ENCODE assay signal across 8 mouse cellular contexts in the genomic region with DNA sequence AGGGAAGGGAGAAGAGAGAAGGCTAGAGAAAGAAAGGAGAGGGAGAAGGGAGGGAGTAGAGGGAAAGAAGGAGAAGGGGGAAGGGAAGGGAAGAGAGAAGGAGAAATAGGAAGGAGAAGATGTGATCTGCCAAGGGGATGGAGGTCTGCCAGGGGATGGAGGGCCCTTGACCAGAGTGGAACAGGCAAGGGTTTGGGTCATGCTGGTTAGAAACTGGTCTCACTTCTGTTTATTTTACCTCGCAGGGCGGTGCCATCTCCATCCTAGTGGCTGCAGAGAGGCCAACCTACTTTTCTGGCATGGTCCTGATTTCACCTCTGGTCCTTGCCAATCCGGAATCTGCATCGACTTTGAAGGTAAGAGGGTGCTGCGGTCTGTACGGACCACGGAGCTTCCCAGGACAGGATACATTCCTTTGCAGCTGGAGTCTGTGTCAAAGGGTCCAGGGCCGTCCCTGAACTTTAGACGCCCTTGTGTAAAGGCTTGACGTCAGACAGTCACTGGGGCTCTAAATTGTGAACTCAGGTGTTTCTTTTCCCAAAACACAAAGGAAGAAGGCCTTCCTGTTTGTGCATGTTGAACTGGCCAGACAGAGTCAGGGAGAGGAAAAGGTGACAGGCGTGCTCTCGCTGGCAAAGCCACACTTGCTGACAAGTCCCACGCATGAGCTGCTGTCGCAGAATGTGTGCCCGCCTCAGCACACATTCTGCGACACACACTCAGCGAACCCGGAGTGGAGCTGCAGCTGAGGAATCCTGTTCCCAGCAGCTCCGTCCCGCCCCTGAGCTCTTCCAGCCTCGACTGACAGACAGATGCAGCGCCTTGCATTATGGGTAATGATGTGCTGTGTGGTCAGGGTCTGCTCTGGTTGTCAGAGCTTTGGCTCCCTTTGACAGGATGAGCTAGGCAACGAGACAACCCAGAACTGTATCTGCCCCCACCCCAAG. TPM values are rescaled to one million over a fixed set of nuclear protein-coding genes. Genes with fewer than 3 reads are reported as not detected.
DNase-seq lines count a peak whose midpoint lies in the region; ATAC-seq and TF ChIP-seq lines count a peak whose summit lies in the region.
"Had no signal": no experiment of that assay in that cellular context is flagged by ENCODE, and none has a peak within 500 bp of the region (broad histone marks: within the 10 kb centered on the region; RNA-seq: fewer than 3 reads in every experiment).

No protein-coding gene starts in this region.

- ATAC-seq in kidney, embryonic 14.5 days (ENCODE audit: low FRiP score, low TSS enrichment), result no peak
- no peak for ATAC-seq in embryonic facial prominence, embryonic 13.5 days (ENCODE audit: insufficient number of reproducible peaks, insufficient read depth, low FRiP score, low TSS enrichment, low read depth)
- peak; percentile 17; the same call in 1 of the 2 replicates for ATAC-seq in lung, embryonic 16.5 days (ENCODE audit: low read depth)

- H3K27me3 ChIP-seq in kidney, adult 2 months (replicated peaks; ENCODE audit: control insufficient read depth, insufficient read depth, low read length), result no peaks in the 10 kb centered on the region
- no peaks in the 10 kb centered on the region for H3K27me3 ChIP-seq in kidney, embryonic 14.5 days (ENCODE audit: control insufficient read depth, insufficient read depth, low read length)
- H3K27me3 ChIP-seq in embryonic facial prominence, embryonic 13.5 days, result no peaks in the 10 kb centered on the region
- H3K27me3 ChIP-seq in lung, embryonic 16.5 days (ENCODE audit: control insufficient read depth, insufficient read depth, low read depth, low read length), result no peaks in the 10 kb centered on the region

- no peaks in the 10 kb centered on the region for H3K36me3 ChIP-seq in kidney, adult 2 months (ENCODE audit: control insufficient read depth, insufficient read depth, low read length)
- no peaks in the 10 kb centered on the region for H3K36me3 ChIP-seq in kidney, embryonic 14.5 days (ENCODE audit: control insufficient read depth, insufficient read depth, low read length)
- no peaks in the 10 kb centered on the region for H3K36me3 ChIP-seq in embryonic facial prominence, embryonic 13.5 days
- H3K36me3 ChIP-seq in lung, embryonic 16.5 days (ENCODE audit: control insufficient read depth, insufficient read depth, low read length), result no peaks in the 10 kb centered on the region

- H3K27ac ChIP-seq in kidney, adult 2 months (ENCODE audit: insufficient read depth, low read depth, low read length), result peak overlapping the region; percentile 17; the same call in 1 of the 2 replicates
- no peak overlapping the region for H3K27ac ChIP-seq in kidney, embryonic 14.5 days (ENCODE audit: low read depth, low read length)
- H3K27ac ChIP-seq in embryonic facial prominence, embryonic 13.5 days, result no peak overlapping the region
- H3K27ac ChIP-seq in lung, embryonic 16.5 days (ENCODE audit: low read length), result peak overlapping the region; percentile 9; the same call in 1 of the 2 replicates

- TF ChIP-seq CTCF in kidney, adult 2 months (conservative IDR thresholded peaks at IDR 0.05; ENCODE audit: insufficient read depth, insufficient read length, low read depth, low read length), result no peak

- H3K4me2 ChIP-seq in kidney, embryonic 14.5 days (replicated peaks; ENCODE audit: low read depth, low read length), result no peak overlapping the region
- H3K4me2 ChIP-seq in embryonic facial prominence, embryonic 13.5 days, result no peak overlapping the region
- H3K4me2 ChIP-seq in lung, embryonic 16.5 days (ENCODE audit: low read depth, low read length), result no peak overlapping the region

- no peaks in the 10 kb centered on the region for H3K9me3 ChIP-seq in kidney, embryonic 14.5 days (ENCODE audit: control insufficient read depth, low read length)
- H3K9me3 ChIP-seq in embryonic facial prominence, embryonic 13.5 days, result no peaks in the 10 kb centered on the region
- no peaks in the 10 kb centered on the region for H3K9me3 ChIP-seq in lung, embryonic 16.5 days (ENCODE audit: control insufficient read depth, low read length)

- no peak for TF ChIP-seq POLR2A in kidney, adult 2 months (IDR thresholded peaks at IDR 0.05; ENCODE audit: low read depth, low read length)

- no peak overlapping the region for H3K4me3 ChIP-seq in kidney, adult 2 months (ENCODE audit: insufficient read depth, low read depth, low read length)
- no peak overlapping the region for H3K4me3 ChIP-seq in kidney, embryonic 14.5 days (ENCODE audit: low read length)
- no peak overlapping the region for H3K4me3 ChIP-seq in embryonic facial prominence, embryonic 13.5 days
- no peak overlapping the region for H3K4me3 ChIP-seq in lung, embryonic 16.5 days (ENCODE audit: low read length)

- no peak overlapping the region for H3K9ac ChIP-seq in kidney, embryonic 14.5 days (ENCODE audit: low read depth, low read length)
- 0 out of 2 replicates have a peak overlapping the region, but pooled peaks have one; percentile 21 for H3K9ac ChIP-seq in embryonic facial prominence, embryonic 13.5 days
- H3K9ac ChIP-seq in lung, embryonic 16.5 days (ENCODE audit: low read length), result no peak overlapping the region

- DNase-seq in kidney, adult 2 months, result no peak
- DNase-seq in brain, adult 2 months (ENCODE audit: low read depth, low spot score), result peak; percentile 84
- no peak for DNase-seq in adrenal gland, postnatal 36 days
- no peak for DNase-seq in cerebellum, adult 11 months
- DNase-seq: left cerebral cortex, postnatal 4 days had no signal

- H3K4me1 ChIP-seq in kidney, adult 2 months (ENCODE audit: control insufficient read depth, insufficient read depth, low read length), result no peaks in the 10 kb centered on the region
- peaks cover 18% of the 10 kb centered on the region; the same call in 1 of the 2 replicates for H3K4me1 ChIP-seq in kidney, embryonic 14.5 days (ENCODE audit: control insufficient read depth, insufficient read depth, low read length)
- peaks cover 17% of the 10 kb centered on the region; the same call in 1 of the 2 replicates for H3K4me1 ChIP-seq in embryonic facial prominence, embryonic 13.5 days
- peaks cover 34% of the 10 kb centered on the region for H3K4me1 ChIP-seq in lung, embryonic 16.5 days (replicated peaks; ENCODE audit: control insufficient read depth, insufficient read depth, low read length)

- WGBS in kidney, adult 2 months, result 64% methylated on average over 23 of the region's 23 CpGs
- 59% methylated on average over 23 of the region's 23 CpGs for WGBS in kidney, embryonic 14.5 days
- WGBS in embryonic facial prominence, embryonic 13.5 days, result 60% methylated on average over 23 of the region's 23 CpGs
- 32% methylated on average over 23 of the region's 23 CpGs for WGBS in lung, embryonic 16.5 days

RNA-seq across cellular contexts. Expression of gene Abtb1, which starts 32.4 kb away (rescaled TPM):
- 52.8 and 67.8 TPM in 2 replicates for polyA plus RNA-seq in kidney, adult 2 months (2012; rRNA removed)
- polyA plus RNA-seq in kidney, embryonic 14.5 days (2014; fragmentation: Nextera tagmentation; extraction: Ambion mirVana), result 24.8 and 27.1 TPM in 2 replicates
- polyA plus RNA-seq in embryonic facial prominence, embryonic 13.5 days (2015; fragmentation: Nextera tagmentation; extraction: Ambion mirVana), result 33.8 and 34.4 TPM in 2 replicates
- polyA plus RNA-seq in lung, embryonic 16.5 days (2015; fragmentation: Nextera tagmentation; extraction: Ambion mirVana), result 49.5 and 50.4 TPM in 2 replicates
- total RNA-seq in adrenal gland, postnatal 36 days (2021), result 10 to 100 TPM; 19.3 to 30.3 TPM

Comparison
In these comparisons a context has a peak if more than half of its experiments do, and no peak if none do; other contexts are left out.
1. H3K27ac ChIP-seq: peak in kidney, adult 2 months (single experiment) and lung, embryonic 16.5 days (single experiment); none in kidney, embryonic 14.5 days (single experiment) and embryonic facial prominence, embryonic 13.5 days (single experiment).